Mouse (Mus musculus): ENCODE measurements at regions not wholly inside any gene's neighbourhood (a gene's known extent, or its start where the extent isn't known, plus 50 kb on each side); places are given as distances from the start of the nearest gene placed in this dataset.

DNA sequence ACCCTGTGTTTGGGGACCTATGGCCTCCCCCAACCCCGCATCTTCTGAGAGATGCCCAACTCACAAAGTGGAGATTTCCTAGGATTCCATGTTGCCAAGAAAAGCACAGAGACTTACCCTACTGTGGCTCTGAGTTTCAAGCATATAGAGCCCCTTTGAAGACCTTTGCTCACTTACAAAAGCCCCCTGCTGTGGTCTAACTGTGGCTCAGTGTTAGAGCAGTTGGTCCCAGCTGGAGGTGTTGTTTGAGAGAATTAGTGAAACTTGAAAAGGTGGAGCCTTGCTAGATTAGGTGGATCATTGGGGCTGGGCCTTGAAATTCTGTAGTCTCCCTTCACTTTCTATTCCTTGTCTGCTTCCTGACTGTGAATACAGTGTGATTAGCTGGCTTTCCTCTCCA lies 66.6 kb upstream of the Galnt18 start:
- no peak for TF ChIP-seq CTCF (conservative IDR thresholded peaks at IDR 0.05; ENCODE audit: low read length)
- no peak for TF ChIP-seq POU5F1 (IDR thresholded peaks at IDR 0.05; ENCODE audit: borderline replicate concordance, low read length)
- peak; percentile 71; the same call in 1 of the 2 replicates for TF ChIP-seq NANOG (IDR thresholded peaks at IDR 0.05; ENCODE audit: borderline replicate concordance, low read length)

All from E14TG2a.4 (cell line).